Mouse (Mus musculus) hindbrain, embryonic 10.5 days (tissue): ENCODE data around the gene Gm27027. TPM values are rescaled to one million over a fixed set of nuclear protein-coding genes. Genes with fewer than 3 reads are reported as not detected.

ENCODE experiments used
- polyA plus RNA-seq: library from polyadenylated mRNA; unstranded; fragments of >200 nt; fragmentation: Nextera tagmentation; extraction: Ambion mirVana; gene quantifications from 2 replicates; pipeline ENCODE4 v1.2.1, GENCODE M21; 2016

The Gm27027 gene
- polyA plus RNA-seq, 1 experiment from 2014 or later: not detected

Other genes with a start within 250 kb of the Gm27027 start
- gene Ext2, start 173.8 kb downstream of the Gm27027 start, polyA plus RNA-seq: 69.5 and 77.1 TPM in 2 replicates
- gene Accs, start 146.4 kb downstream of the Gm27027 start, polyA plus RNA-seq: 8.3 and 9.3 TPM in 2 replicates
- gene Accsl, start 127.2 kb downstream of the Gm27027 start, polyA plus RNA-seq: not detected in 2 replicates
- 3.0 and 4.0 TPM in 2 replicates for gene Gm13889, start 39.2 kb downstream of the Gm27027 start, polyA plus RNA-seq
- gene Alkbh3, start 14.5 kb upstream of the Gm27027 start, polyA plus RNA-seq: 57.5 and 58.7 TPM in 2 replicates
- 121 and 128 TPM in 2 replicates for gene Hsd17b12, start 161.6 kb upstream of the Gm27027 start, polyA plus RNA-seq